Mouse (Mus musculus) liver, embryonic 15.5 days (tissue): ENCODE measurements at regions not wholly inside any gene's neighbourhood (a gene's known extent, or its start where the extent isn't known, plus 50 kb on each side); places are given as distances from the start of the nearest gene placed in this dataset.

Experiments used
- ATAC-seq: fragments of 200-750 bp; cut with Nextera tagmentation; 2 replicates; pipeline ENCODE4 v1.8.0; 2017; ENCODE audit warnings: moderate number of reproducible peaks, mild to moderate bottlenecking, moderate library complexity; ENCODE audit not compliant: insufficient read depth
- H3K27ac ChIP-seq: fragments of 300-500 bp; sonication (generic); replicated peaks from 2 replicates; pipeline ENCODE4 v1.5.1; 2015; ENCODE audit warnings: mild to moderate bottlenecking, inconsistent platforms
- H3K27me3 ChIP-seq: fragments of 300-500 bp; sonication (generic); 2 replicates; pipeline ENCODE4 v1.6.1; 2015; ENCODE audit warnings: mild to moderate bottlenecking, inconsistent platforms
- H3K36me3 ChIP-seq: fragments of 300-500 bp; sonication (generic); replicated peaks from 2 replicates; pipeline ENCODE4 v1.6.1; 2015; ENCODE audit warnings: moderate library complexity, mild to moderate bottlenecking, inconsistent platforms
- H3K4me1 ChIP-seq: fragments of 300-500 bp; sonication (generic); replicated peaks from 2 replicates; pipeline ENCODE4 v1.6.1; 2015; ENCODE audit warnings: inconsistent platforms
- H3K4me2 ChIP-seq: fragments of 300-500 bp; sonication (generic); 2 replicates; pipeline ENCODE4 v1.6.1; 2015; ENCODE audit warnings: moderate library complexity, mild to moderate bottlenecking, inconsistent platforms
- H3K4me3 ChIP-seq: fragments of 300-500 bp; sonication (generic); replicated peaks from 2 replicates; pipeline ENCODE4 v1.5.1; 2015; ENCODE audit warnings: mild to moderate bottlenecking, inconsistent platforms
- H3K9ac ChIP-seq: fragments of 300-500 bp; sonication (generic); 2 replicates; pipeline ENCODE4 v1.6.1; 2015; ENCODE audit warnings: moderate library complexity, mild to moderate bottlenecking, inconsistent platforms
- H3K9me3 ChIP-seq: fragments of 300-500 bp; sonication (generic); replicated peaks from 2 replicates; pipeline ENCODE4 v1.6.1; 2016; ENCODE audit warnings: inconsistent platforms
- WGBS: fragments of 180-500 bp; shearing (Covaris S2); methylation state at CpG from one replicate; pipeline ENCODE4 v1.1.7; 2015; ENCODE audit warnings: mixed read lengths; ENCODE audit not compliant: insufficient replicate concordance; 5-methylcytosine and 5-hydroxymethylcytosine counted together

DNA sequence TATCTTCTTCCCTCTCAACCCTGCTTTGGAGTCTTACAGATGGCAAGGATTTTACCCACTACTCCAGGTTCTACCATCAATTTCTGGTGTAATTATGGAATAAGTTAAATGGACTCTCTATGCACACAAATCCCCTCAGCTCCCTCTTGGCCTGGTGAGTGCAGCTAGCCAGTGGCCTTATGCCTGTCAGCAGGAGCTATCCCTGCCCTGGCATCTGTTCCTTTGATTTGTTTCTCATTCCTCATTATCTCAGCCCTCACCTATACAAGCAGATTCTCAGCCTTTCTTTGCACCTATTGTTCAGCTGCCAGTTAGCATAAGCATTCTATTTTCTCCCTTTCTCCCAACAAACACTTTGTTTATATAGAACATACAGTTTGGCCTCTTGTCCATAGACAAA lies 150.3 kb downstream of the Rnf152 start:
- H3K27me3 ChIP-seq = no peaks in the 10 kb centered on the region
- no peak overlapping the region for H3K9ac ChIP-seq
- H3K4me1 ChIP-seq = no peaks in the 10 kb centered on the region
- no peak for ATAC-seq
- no peak overlapping the region for H3K4me3 ChIP-seq
- H3K27ac ChIP-seq = no peak overlapping the region
- H3K9me3 ChIP-seq = no peaks in the 10 kb centered on the region
- no peak overlapping the region for H3K4me2 ChIP-seq
- no peaks in the 10 kb centered on the region for H3K36me3 ChIP-seq

DNA sequence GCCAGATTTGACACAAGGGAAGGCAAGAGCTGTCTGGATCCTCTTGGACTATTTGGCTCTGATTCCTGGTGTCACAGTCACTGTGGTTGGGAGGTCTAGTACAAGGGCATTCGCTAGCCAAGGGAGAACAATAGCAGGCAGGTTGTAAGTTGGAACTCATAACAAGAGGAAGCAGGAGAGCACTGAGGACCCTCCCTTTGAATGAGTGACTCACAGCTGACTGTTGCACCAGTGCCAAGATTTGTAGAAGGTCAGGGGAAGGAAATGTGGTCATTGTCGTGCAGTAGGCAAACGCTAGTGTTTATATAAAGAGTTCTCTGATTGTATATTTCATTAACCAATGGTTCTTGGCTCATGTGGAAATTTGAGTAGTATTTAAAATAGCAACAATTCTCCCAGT lies 157.2 kb downstream of the Rnf152 start:
- no peak overlapping the region for H3K4me3 ChIP-seq
- 0 out of 2 replicates have a peak, but pooled peaks have one; percentile 31 for ATAC-seq
- WGBS = 13% methylated on average over 3 of the region's 3 CpGs
- H3K9me3 ChIP-seq = no peaks in the 10 kb centered on the region
- H3K27ac ChIP-seq = no peak overlapping the region
- no peaks in the 10 kb centered on the region for H3K36me3 ChIP-seq
- H3K4me1 ChIP-seq = no peaks in the 10 kb centered on the region
- no peak overlapping the region for H3K4me2 ChIP-seq
- no peak overlapping the region for H3K9ac ChIP-seq
- H3K27me3 ChIP-seq = no peaks in the 10 kb centered on the region

DNA sequence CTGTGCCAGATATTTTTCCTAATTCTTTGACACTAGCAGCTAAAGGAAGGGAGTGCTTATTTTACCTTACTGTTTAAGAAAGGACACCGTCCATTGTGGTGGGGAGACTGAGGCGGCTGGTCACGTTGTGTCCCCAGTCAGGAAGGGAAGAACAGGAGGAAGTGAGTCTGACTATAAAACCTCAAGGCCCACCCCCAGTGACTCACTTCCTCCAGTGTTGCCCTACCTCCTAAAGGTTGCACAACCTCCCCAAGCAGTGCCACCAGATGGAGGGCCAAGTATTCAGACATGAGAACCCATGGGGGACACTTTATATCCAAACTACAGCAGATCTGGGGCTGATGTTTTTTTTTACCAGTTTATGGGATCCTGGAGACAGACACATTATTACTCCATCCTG lies 165.4 kb downstream of the Rnf152 start:
- WGBS = 46% methylated on average over 3 of the region's 3 CpGs
- no peak overlapping the region for H3K4me2 ChIP-seq
- H3K4me3 ChIP-seq = no peak overlapping the region
- no peaks in the 10 kb centered on the region for H3K9me3 ChIP-seq
- H3K36me3 ChIP-seq = no peaks in the 10 kb centered on the region
- ATAC-seq = no peak
- no peaks in the 10 kb centered on the region for H3K4me1 ChIP-seq
- H3K27ac ChIP-seq = no peak overlapping the region
- H3K27me3 ChIP-seq = no peaks in the 10 kb centered on the region
- no peak overlapping the region for H3K9ac ChIP-seq

DNA sequence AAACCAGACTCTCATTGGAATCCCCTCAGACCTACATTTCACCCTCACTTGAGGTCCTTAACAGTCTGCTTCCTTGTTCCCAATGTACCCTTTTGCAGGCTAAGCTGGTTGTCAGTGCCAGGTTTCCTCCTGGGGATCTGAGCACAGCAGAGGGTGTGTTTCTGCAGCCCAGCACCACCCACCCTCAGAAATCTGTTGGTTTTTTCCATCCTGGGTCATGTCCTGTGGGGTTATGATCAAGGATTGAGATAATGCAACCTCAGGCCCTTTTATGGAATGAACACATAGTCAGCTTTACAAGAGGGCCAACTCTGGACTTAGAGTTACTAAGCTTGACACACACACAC lies 167.6 kb downstream of the Rnf152 start:
- no peaks in the 10 kb centered on the region for H3K4me1 ChIP-seq
- no peaks in the 10 kb centered on the region for H3K9me3 ChIP-seq
- H3K9ac ChIP-seq = no peak overlapping the region
- H3K4me2 ChIP-seq = no peak overlapping the region
- ATAC-seq = no peak
- no peaks in the 10 kb centered on the region for H3K36me3 ChIP-seq
- H3K27ac ChIP-seq = no peak overlapping the region
- no peaks in the 10 kb centered on the region for H3K27me3 ChIP-seq
- no peak overlapping the region for H3K4me3 ChIP-seq

DNA sequence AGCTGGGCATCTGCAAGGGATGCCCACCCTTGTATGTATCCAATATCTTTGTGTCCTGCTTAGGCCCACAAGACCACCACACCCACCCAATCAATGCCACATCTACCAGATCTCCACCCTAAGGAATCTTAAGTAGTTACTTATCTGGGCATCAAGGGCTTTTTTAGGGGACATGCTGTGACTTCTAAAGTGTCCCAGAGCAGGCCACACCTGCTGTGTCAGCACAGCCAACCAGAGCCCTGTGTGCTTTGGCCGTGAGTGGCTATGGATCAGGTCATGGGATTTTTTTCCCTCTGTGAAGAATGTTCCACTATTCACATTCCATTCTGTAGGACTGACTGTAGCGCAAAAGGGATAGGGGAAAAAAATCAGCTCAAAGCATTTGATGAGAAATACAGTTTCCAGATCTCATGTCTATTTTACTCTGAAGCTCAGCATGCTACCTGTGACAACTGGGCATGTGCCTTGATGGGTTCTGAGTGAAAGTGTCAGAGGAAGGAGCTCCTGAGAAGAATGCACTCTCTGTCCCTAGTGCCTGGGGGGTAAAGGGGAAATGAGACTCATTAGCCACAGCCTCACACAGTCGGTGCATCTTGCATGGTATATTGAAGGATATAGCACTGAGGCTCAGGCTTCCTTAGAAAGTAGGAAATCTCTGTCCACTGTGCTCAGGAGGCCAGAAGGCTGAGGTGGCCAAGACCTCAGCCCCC lies 168.1 kb downstream of the Rnf152 start:
- no peak overlapping the region for H3K4me2 ChIP-seq
- no peak for ATAC-seq
- no peaks in the 10 kb centered on the region for H3K9me3 ChIP-seq
- no peaks in the 10 kb centered on the region for H3K27me3 ChIP-seq
- no peak overlapping the region for H3K27ac ChIP-seq
- H3K4me1 ChIP-seq = no peaks in the 10 kb centered on the region
- H3K36me3 ChIP-seq = no peaks in the 10 kb centered on the region
- no peak overlapping the region for H3K9ac ChIP-seq
- 55% methylated on average over 3 of the region's 3 CpGs for WGBS
- H3K4me3 ChIP-seq = no peak overlapping the region

DNA sequence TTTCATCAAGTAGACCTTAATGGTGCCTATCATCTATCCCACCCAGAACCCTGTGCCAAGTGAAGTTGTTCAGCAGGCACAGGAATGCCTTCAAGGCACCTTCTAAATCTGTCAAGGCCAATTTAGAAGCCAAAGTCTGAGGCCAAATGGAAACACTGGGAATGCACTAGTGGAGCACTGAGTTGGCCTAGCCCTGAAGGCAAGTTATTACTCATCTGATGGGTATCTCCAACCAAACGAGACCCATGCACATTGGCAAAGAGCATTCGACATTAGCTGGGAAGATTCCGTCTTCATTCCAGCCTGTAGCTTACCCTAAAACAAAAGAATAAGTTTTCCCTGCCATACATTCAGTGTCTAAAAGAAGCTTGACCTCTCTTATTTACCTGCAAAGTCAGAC lies 172.0 kb downstream of the Rnf152 start:
- 67% methylated on average over 3 of the region's 3 CpGs for WGBS
- H3K27ac ChIP-seq = no peak overlapping the region
- no peaks in the 10 kb centered on the region for H3K4me1 ChIP-seq
- no peak for ATAC-seq
- no peaks in the 10 kb centered on the region for H3K27me3 ChIP-seq
- H3K4me2 ChIP-seq = no peak overlapping the region
- no peaks in the 10 kb centered on the region for H3K36me3 ChIP-seq
- no peak overlapping the region for H3K9ac ChIP-seq
- H3K9me3 ChIP-seq = no peaks in the 10 kb centered on the region
- H3K4me3 ChIP-seq = no peak overlapping the region

DNA sequence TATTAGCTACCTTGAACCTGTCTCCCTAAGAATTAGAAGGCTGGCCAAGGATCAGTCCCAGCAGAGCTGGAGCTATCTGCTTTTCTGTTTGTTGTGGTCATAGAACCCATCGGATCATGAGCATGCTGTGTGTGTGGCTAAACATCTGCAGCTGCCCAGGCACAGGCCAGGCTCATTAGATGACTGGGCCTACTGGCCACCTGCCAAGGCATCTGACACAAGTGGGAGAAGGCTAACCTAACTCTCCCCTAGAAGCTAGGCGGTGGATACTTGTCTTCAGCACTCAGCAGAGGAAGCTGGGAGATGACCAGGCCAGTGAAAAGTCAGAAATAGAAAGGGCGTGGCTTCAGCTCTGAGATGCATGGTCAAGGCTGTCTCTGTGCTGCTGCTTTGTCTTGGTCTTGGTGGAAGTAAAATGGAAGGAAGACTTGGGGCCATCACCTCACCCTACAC lies 177.1 kb downstream of the Rnf152 start:
- peak; percentile 84 for ATAC-seq
- Histone ChIP-seq H3K36me3 (no peaks in the 10 kb centered on the region), H3K4me1 (peaks cover 6% of the 10 kb centered on the region; the same call in 1 of the 2 replicates), H3K9ac (no peak overlapping the region), H3K27me3 (no peaks in the 10 kb centered on the region), H3K4me2 (no peak overlapping the region), H3K27ac (peak overlapping the region; percentile 33; the same call in 1 of the 2 replicates), H3K4me3 (no peak overlapping the region), H3K9me3 (no peaks in the 10 kb centered on the region)
- 36% methylated on average over 3 of the region's 3 CpGs for WGBS

DNA sequence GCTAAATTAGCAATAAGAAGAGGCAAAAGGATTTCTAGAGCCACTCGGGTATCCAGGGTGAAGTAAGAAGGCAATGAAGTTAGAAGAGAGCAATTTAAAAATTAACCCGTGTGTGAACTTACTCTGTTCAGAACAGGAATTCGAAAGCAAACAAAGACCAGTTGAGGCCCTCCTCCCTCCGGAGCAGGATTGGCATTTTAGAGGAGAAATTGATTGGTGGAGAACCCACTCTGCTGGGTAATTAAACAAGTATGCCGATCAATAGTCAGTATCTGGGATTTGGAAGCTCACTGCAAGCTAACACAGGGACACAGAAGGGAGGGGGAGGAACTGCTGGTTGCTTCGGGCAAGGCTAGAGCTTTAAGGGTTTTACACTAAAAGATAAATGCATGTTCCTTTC lies 177.7 kb downstream of the Rnf152 start:
- Histone ChIP-seq H3K9ac (no peak overlapping the region), H3K36me3 (no peaks in the 10 kb centered on the region), H3K4me3 (no peak overlapping the region), H3K4me1 (peaks cover 6% of the 10 kb centered on the region; the same call in 1 of the 2 replicates), H3K4me2 (no peak overlapping the region; the same call in 1 of the 2 replicates), H3K27ac (peak overlapping the region; percentile 53; the same call in 1 of the 2 replicates), H3K9me3 (no peaks in the 10 kb centered on the region), H3K27me3 (no peaks in the 10 kb centered on the region)
- 38% methylated on average over 6 of the region's 6 CpGs for WGBS
- ATAC-seq = peak; percentile 82

DNA sequence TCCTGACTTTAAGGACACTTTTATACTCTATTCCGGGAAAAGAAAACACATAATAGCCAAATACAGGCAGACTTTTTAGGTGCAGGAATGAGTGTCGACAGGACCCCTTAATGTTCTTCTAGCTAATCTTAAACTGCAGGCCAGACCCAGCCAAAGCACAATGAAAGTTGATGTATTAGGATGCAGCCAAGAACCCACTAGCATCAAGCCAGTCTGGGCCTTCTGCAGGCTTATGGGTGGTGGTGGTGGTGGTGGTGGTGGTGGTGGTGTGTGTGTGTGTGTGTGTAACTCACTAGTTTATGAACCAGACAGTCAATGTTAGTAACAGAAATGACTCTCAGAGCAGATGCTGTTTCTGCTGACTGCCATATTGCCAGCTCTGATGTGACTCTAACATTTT lies 178.6 kb downstream of the Rnf152 start:
- Histone ChIP-seq H3K27ac (peak overlapping the region; percentile 53; the same call in 1 of the 2 replicates), H3K36me3 (no peaks in the 10 kb centered on the region), H3K9ac (no peak overlapping the region), H3K4me1 (peaks cover 6% of the 10 kb centered on the region; the same call in 1 of the 2 replicates), H3K4me2 (no peak overlapping the region), H3K9me3 (no peaks in the 10 kb centered on the region), H3K27me3 (no peaks in the 10 kb centered on the region), H3K4me3 (no peak overlapping the region)
- no peak for ATAC-seq
- WGBS = 71% methylated on average over 2 of the region's 2 CpGs

DNA sequence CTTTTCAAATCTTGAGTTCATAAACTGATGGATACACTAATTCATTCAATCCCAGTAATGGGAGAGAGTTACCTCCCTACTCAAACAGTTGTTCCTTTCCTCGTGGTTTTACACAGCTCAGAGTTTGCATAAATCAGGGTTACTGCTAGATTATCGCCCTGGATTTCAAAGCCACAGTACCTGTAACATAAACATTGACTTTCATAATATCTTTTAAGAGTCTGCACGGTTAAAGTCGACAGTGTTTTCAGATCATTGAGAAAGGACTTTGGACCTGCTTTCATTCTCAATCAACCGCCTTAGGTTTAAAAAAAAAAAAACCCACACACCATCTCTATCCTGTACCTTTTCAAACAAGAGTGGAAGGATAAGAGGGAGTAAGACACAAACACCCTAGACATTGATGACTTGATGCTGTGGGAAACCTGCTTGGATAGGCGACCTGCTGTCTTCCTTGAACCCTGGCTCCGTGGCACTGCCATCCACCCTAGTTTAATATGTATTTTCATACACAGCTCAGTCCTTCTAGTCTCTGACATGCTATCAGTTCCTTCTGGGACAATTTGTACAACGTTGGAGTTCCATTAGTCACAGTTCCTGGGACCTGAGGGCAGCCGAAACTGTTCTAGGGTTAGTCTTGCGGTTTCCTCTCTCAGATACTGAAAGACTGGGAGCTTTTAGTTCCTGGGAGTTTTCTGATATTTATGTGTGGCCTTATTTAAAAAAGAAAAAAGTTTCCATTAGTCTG lies 179.3 kb downstream of the Rnf152 start:
- Histone ChIP-seq H3K27ac (no peak overlapping the region), H3K4me2 (no peak overlapping the region), H3K4me3 (no peak overlapping the region), H3K9me3 (no peaks in the 10 kb centered on the region), H3K27me3 (no peaks in the 10 kb centered on the region), H3K9ac (no peak overlapping the region), H3K36me3 (no peaks in the 10 kb centered on the region), H3K4me1 (peaks cover 6% of the 10 kb centered on the region; the same call in 1 of the 2 replicates)
- 58% methylated on average over 10 of the region's 10 CpGs for WGBS
- ATAC-seq = no peak

DNA sequence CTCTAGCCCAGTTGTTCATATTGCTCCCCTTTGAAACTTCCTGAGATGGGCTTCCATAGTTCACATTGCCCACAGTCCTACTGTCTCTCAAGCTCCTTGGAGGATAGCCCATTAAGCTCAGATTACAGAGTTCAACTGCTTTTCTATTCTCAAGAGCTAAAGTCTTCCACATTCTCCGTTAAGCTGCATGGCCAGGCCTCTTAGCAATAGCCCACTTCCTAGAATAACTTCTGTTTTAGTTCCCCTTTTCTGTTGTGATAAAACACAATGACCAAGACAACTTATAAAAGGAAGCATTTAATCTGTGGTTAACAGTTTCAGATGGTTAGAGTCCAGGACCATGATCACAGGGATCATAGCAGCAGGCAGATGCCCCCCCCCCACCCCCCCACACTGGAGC lies 185.5 kb downstream of the Rnf152 start:
- 21% methylated on average over 1 of the region's 1 CpGs for WGBS
- H3K4me1 ChIP-seq = peaks cover 6% of the 10 kb centered on the region; the same call in 1 of the 2 replicates
- no peak overlapping the region for H3K4me2 ChIP-seq
- H3K36me3 ChIP-seq = no peaks in the 10 kb centered on the region
- H3K27ac ChIP-seq = no peak overlapping the region
- no peak overlapping the region for H3K4me3 ChIP-seq
- H3K9ac ChIP-seq = no peak overlapping the region
- no peaks in the 10 kb centered on the region for H3K27me3 ChIP-seq
- ATAC-seq = no peak
- H3K9me3 ChIP-seq = no peaks in the 10 kb centered on the region
